Mouse (Mus musculus) forebrain, embryonic 14.5 days (tissue): Measurements from ENCODE around the gene Spta1. TPM values are rescaled to one million over a fixed set of nuclear protein-coding genes. Genes with fewer than 3 reads are reported as not detected.

Experiments used
- ATAC-seq: fragments of 200-750 bp; cut with Nextera tagmentation; 2 replicates; pipeline ENCODE4 v1.8.0; 2017; ENCODE audit warnings: mild to moderate bottlenecking, moderate library complexity
- DNase-seq: peaks from one replicate; pipeline ENCODE4 v3.0.0-alpha.2; 2015; ENCODE audit warnings: low spot score
- H3K27ac ChIP-seq: fragments of 300-500 bp; sonication (generic); 2 replicates; pipeline ENCODE4 v1.5.1; 2014; ENCODE audit warnings: low read depth, mild to moderate bottlenecking, control low read depth, low read length, moderate library complexity
- H3K27me3 ChIP-seq: fragments of 300-500 bp; sonication (generic); replicated peaks from 2 replicates; pipeline ENCODE4 v1.6.1; 2014; ENCODE audit warnings: low read length, control low read depth, mixed read lengths; ENCODE audit not compliant: control insufficient read depth, insufficient read depth
- H3K36me3 ChIP-seq: fragments of 300-500 bp; sonication (generic); 2 replicates; pipeline ENCODE4 v1.6.1; 2014; ENCODE audit warnings: low read length, control low read depth; ENCODE audit not compliant: control insufficient read depth, insufficient read depth
- H3K4me1 ChIP-seq: fragments of 300-500 bp; sonication (generic); 2 replicates; pipeline ENCODE4 v1.6.1; 2014; ENCODE audit warnings: antibody characterized with exemption, low read length, control low read depth; ENCODE audit not compliant: control insufficient read depth, insufficient read depth
- H3K4me2 ChIP-seq: fragments of 300-500 bp; sonication (generic); 2 replicates; pipeline ENCODE4 v1.6.1; 2014; ENCODE audit warnings: mild to moderate bottlenecking, control low read depth, low read length
- H3K4me3 ChIP-seq: fragments of 300-500 bp; sonication (generic); 2 replicates; pipeline ENCODE4 v1.5.1; 2014; ENCODE audit warnings: low read depth, low read length, control low read depth
- H3K9ac ChIP-seq: fragments of 300-500 bp; sonication (generic); 2 replicates; pipeline ENCODE4 v1.6.1; 2014; ENCODE audit warnings: mild to moderate bottlenecking, low read length, control low read depth, moderate library complexity
- H3K9me3 ChIP-seq: fragments of 300-500 bp; sonication (generic); replicated peaks from 2 replicates; pipeline ENCODE4 v1.6.1; 2016; ENCODE audit warnings: low read length, control low read depth, mixed read lengths; ENCODE audit not compliant: control insufficient read depth
- WGBS: fragments of 180-500 bp; shearing (Covaris S2); extraction: QIAGEN DNeasy Blood & Tissue Kit; methylation state at CpG from one replicate; pipeline ENCODE4 v1.1.7; 2014; 5-methylcytosine and 5-hydroxymethylcytosine counted together
- polyA plus RNA-seq: library from polyadenylated mRNA; unstranded; fragments of >200 nt; fragmentation: Nextera tagmentation; extraction: Ambion mirVana; gene quantifications from 2 replicates; pipeline ENCODE4 v1.2.1, GENCODE M21; 2014

Gene Spta1
- polyA plus RNA-seq: 0.10 and 0.13 TPM in 2 replicates

DNA sequence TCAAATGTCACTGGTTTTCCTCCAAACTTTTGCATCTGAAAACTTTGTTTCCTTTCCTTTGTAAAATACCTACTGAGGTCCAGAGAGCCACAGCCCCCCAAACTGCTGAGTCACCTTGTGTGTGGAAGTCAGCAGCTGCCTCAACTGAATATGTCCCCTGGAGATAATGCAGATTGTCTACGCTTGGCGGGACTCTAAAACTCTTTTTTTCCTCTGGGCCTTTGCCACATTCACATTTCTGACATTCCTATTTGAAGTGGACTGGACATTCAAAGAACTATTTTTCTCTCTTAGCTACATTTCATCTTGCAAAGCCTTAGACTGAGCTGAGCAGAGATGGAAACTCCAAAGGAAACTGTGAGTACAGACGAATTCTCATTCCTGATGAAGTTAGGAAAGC, at the start of gene Spta1:
Gene Spta1 (plus strand): TSS at position 172 of the 400 bp plus-strand sequence.
- Histone ChIP-seq H3K9me3 (no peaks in the 10 kb centered on the region), H3K27me3 (no peaks in the 10 kb centered on the region), H3K4me2 (no peak within 1 kb of the TSS), H3K4me1 (0 out of 2 replicates have a peak, but pooled peaks cover 2% of the 10 kb centered on the region), H3K27ac (no peak within 1 kb of the TSS), H3K9ac (no peak within 1 kb of the TSS), H3K36me3 (no peaks in the 10 kb centered on the region), H3K4me3 (no peak within 1 kb of the TSS)
- DNase-seq: no peak
- no peak for ATAC-seq
- 15% methylated on average over 3 of the region's 3 CpGs for WGBS

DNA sequence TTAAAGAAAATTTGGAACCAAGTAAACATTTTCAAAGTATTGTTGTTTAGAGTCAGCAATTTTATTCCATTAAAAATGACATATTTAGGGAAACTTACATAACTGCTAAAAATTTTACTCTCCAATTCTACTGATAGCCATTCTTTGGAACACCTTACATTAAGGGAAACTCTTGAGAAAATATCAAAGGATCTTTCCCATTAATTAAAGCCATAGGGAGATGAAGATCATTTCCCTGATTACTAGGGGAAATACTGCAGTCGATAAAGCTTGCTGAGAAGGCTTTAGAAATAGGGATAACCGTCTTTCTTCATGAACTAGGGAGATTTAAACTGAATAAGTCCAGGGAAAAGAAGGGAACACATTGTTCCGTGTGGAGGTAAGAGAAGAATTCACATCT, 41.4 kb upstream of the Spta1 start, which contains the start of gene Olfr424:
Gene Olfr424 (plus strand): TSS at position 301 of the 400 bp plus-strand sequence.
- no peaks in the 10 kb centered on the region for H3K9me3 ChIP-seq
- no peak within 1 kb of the TSS for H3K9ac ChIP-seq
- H3K27ac ChIP-seq: no peak within 1 kb of the TSS
- no peaks in the 10 kb centered on the region for H3K4me1 ChIP-seq
- no peak for DNase-seq
- no peak within 1 kb of the TSS for H3K4me2 ChIP-seq
- H3K4me3 ChIP-seq: no peak within 1 kb of the TSS
- ATAC-seq: no peak
- WGBS: 54% methylated on average over 3 of the region's 3 CpGs
- no peaks in the 10 kb centered on the region for H3K36me3 ChIP-seq
- no peaks in the 10 kb centered on the region for H3K27me3 ChIP-seq

DNA sequence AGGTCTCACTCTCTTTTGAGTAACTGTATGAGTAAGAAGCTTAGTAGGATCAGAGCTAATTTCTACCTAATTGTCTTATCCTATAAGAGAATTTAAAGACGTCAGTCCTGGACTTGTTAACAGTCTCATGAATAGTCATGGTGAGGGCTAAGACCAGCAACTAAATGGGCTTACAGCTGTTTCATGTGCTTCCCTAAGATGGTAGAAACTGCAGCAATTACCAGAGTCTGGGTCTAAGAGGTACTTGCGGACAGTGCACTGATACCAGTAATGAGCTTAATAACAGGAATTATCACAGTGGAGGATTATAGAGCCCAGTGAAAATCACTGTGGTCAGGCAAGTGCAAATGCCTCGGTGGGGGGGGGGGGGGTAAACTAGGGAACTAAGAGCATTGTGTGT, 40.6 kb upstream of the Spta1 start:
- Histone ChIP-seq H3K4me2 (no peak overlapping the region), H3K9me3 (no peaks in the 10 kb centered on the region), H3K27ac (no peak overlapping the region), H3K4me3 (no peak overlapping the region), H3K4me1 (no peaks in the 10 kb centered on the region), H3K9ac (no peak overlapping the region), H3K36me3 (no peaks in the 10 kb centered on the region), H3K27me3 (no peaks in the 10 kb centered on the region)
- 0 out of 2 replicates have a peak, but pooled peaks have one; percentile 40 for ATAC-seq
- 12% methylated on average over 3 of the region's 3 CpGs for WGBS
- peak; percentile 11 for DNase-seq

DNA sequence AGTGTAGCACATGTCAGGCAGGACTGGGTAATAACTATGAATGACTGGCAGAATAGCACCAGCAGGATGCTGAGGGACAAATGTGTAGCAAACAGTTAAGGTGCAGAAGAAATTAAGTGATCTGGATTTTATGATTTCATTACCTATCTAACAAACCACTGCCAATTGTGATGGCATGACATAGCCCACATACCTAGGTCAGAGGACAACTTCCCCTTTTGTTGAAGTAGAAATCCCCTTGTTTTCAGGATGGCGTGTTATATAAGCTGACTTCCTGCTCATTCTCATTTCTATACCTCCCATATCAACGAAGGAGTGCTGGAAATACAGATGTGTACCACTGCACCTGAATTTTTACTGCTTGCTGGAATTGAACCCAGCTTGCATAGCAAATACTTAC, 31.2 kb upstream of the Spta1 start:
- WGBS: 80% methylated on average over 2 of the region's 2 CpGs
- DNase-seq: no peak

DNA sequence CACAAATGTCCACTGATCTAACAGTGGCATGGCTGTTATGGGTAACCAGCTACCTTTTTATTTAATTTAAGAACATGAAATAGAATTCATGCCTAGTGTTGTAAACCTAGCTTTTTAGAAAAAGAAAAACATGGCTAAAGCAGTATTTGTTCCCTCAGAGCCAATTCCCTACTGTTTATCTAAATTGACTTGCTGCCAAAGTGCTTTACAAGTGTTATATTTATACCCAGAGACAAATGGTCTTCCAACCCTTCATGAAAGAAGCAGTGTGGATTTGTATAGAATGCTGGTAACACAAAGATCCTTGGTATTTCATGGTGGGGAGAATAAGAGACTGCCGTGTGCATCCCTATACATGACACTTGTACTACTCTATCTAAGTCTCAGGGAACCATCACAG, 25.9 kb upstream of the Spta1 start:
- Histone ChIP-seq H3K9ac (no peak overlapping the region), H3K27ac (no peak overlapping the region), H3K4me2 (no peak overlapping the region), H3K4me1 (no peaks in the 10 kb centered on the region), H3K36me3 (no peaks in the 10 kb centered on the region), H3K9me3 (no peaks in the 10 kb centered on the region), H3K4me3 (no peak overlapping the region), H3K27me3 (no peaks in the 10 kb centered on the region)
- DNase-seq: no peak
- 81% methylated on average over 1 of the region's 1 CpGs for WGBS
- ATAC-seq: no peak

More for the DNA sequence above, 31.2 kb upstream of the Spta1 start:
- ATAC-seq: no peak
- Histone ChIP-seq H3K27me3 (no peaks in the 10 kb centered on the region), H3K27ac (no peak overlapping the region), H3K4me1 (no peaks in the 10 kb centered on the region), H3K9ac (no peak overlapping the region), H3K4me3 (no peak overlapping the region), H3K36me3 (no peaks in the 10 kb centered on the region), H3K4me2 (no peak overlapping the region), H3K9me3 (no peaks in the 10 kb centered on the region)

DNA sequence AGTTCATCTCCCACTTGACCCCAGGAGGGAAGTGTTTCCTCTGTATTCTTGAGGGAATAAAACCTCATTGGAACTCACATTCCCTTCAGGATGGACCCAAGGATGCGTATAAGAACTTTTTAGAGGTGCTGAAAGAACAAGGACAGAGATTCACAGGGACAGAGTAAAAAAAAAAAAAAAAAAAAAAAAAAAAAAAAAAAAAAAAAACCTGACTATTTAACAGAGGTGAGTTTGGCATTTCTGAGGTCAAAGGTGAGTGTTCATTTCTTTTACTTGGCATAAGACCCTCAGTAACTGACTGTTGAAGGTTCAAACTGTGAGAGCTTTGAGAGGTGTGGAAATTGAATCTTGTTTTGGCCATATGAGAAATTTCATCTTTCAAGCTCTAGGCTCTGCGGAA, 23.3 kb upstream of the Spta1 start:
- DNase-seq (no peak), ATAC-seq (no peak)
- H3K27me3 ChIP-seq: no peaks in the 10 kb centered on the region
- 84% methylated on average over 2 of the region's 2 CpGs for WGBS
- no peaks in the 10 kb centered on the region for H3K9me3 ChIP-seq
- no peak overlapping the region for H3K9ac ChIP-seq
- no peaks in the 10 kb centered on the region for H3K36me3 ChIP-seq
- no peak overlapping the region for H3K4me2 ChIP-seq
- no peaks in the 10 kb centered on the region for H3K4me1 ChIP-seq
- H3K27ac ChIP-seq: no peak overlapping the region
- H3K4me3 ChIP-seq: no peak overlapping the region

DNA sequence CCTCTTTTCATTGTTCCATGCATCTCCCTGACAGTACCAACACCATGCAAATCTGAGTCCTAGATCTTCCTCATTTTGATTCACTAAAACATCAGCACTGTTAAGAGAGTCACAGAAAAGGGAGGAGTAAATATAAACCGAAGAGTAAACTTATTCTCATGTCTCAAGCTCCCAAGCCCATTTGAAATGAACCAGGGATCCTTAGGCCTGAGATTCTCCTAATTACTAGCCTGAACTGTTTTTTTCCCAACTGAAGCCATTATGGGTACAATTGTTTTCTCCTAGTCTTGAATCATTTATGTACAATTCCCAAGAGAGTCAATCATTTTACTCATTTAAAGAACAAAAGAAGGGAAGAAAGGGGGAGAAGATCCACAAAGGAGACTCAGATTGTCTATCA, 17.2 kb upstream of the Spta1 start, which contains the start of gene Olfr420:
Gene Olfr420 (plus strand): TSS at position 301 of the 400 bp plus-strand sequence.
- H3K36me3 ChIP-seq: no peaks in the 10 kb centered on the region
- no peak within 1 kb of the TSS for H3K9ac ChIP-seq
- no peaks in the 10 kb centered on the region for H3K9me3 ChIP-seq
- H3K4me3 ChIP-seq: no peak within 1 kb of the TSS
- no peak within 1 kb of the TSS for H3K27ac ChIP-seq
- DNase-seq: no peak
- ATAC-seq: no peak
- H3K4me2 ChIP-seq: no peak within 1 kb of the TSS
- 90% methylated on average over 1 of the region's 1 CpGs for WGBS
- H3K4me1 ChIP-seq: no peaks in the 10 kb centered on the region
- no peaks in the 10 kb centered on the region for H3K27me3 ChIP-seq

DNA sequence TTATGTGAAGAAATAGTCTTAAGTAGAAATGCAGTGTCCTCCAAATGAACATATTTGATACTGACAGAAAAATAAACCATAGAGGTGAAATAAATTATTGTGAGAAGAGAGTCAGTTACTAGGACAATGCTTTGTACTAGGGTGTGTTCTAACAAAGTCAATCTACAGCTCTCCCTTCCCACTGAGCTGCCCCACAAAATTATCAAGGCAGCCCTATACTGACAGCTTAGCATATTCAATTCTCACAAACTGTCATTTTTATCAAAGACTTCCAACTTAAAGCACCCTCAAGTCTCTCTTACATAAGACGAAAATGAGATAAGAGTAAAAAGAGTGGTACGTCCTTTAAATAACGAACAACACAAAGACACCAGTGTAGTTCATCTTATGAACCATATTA, 15.0 kb upstream of the Spta1 start:
- no peak overlapping the region for H3K4me2 ChIP-seq
- DNase-seq (no peak), ATAC-seq (no peak)
- H3K4me3 ChIP-seq: no peak overlapping the region
- H3K27me3 ChIP-seq: no peaks in the 10 kb centered on the region
- H3K36me3 ChIP-seq: no peaks in the 10 kb centered on the region
- H3K9ac ChIP-seq: no peak overlapping the region
- 92% methylated on average over 3 of the region's 3 CpGs for WGBS
- no peaks in the 10 kb centered on the region for H3K9me3 ChIP-seq
- H3K27ac ChIP-seq: no peak overlapping the region
- no peaks in the 10 kb centered on the region for H3K4me1 ChIP-seq

DNA sequence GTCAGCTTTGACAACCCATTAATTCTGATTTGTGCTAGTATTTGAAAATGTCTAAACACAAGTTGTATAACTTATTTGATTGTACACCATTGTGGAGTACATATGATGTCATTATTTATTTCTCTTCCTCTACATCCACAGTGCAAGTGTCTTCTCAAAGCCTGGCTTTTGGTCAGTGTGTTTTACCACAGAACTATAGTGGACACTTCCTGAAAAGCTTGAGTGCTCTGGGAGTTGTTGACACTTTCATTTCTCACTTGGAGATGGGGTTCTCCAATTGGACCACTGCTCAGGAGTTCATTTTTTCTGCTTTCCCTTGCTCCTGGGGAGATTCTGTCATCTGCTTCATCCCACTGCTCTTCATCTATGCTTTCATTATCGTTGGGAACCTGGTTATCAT, 14.1 kb upstream of the Spta1 start:
- H3K4me2 ChIP-seq: no peak overlapping the region
- no peaks in the 10 kb centered on the region for H3K9me3 ChIP-seq
- no peak for ATAC-seq
- H3K4me1 ChIP-seq: no peaks in the 10 kb centered on the region
- WGBS: 100% methylated on average over 1 of the region's 1 CpGs
- no peak overlapping the region for H3K9ac ChIP-seq
- no peak for DNase-seq
- no peaks in the 10 kb centered on the region for H3K36me3 ChIP-seq
- no peaks in the 10 kb centered on the region for H3K27me3 ChIP-seq
- H3K4me3 ChIP-seq: no peak overlapping the region
- H3K27ac ChIP-seq: no peak overlapping the region
